Mouse (Mus musculus): Measurements from ENCODE around the gene Klk9.

DNA sequence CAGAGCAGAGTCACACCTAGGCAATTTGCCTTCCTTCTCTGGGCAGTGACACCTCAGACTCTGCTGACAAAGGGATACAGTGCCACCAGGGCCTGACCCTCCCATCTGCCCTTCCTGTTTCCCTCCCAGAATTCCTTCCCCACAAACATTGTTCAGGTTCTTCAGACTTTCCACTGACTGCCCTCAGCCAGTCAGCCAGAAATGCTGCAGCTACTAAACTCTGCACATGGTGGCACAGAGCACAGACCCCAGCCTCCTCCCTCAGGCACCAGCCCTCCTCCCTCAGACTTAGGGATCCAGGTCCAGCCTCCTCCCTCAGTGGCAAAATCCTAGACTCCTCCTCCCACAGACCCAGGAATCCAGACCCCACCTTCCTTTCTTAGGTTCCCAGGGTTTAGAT lies 25.1 kb downstream of the Klk9 start:
- no peak for TF ChIP-seq EP300 (IDR thresholded peaks at IDR 0.05; ENCODE audit: low read depth)
- no peak for TF ChIP-seq CTCF (IDR thresholded peaks at IDR 0.05; ENCODE audit: low read depth)
